Mouse (Mus musculus): ENCODE measurements around the gene Ccdc57.

- TF ChIP-seq CTCF (IDR thresholded peaks at IDR 0.05; ENCODE audit: borderline replicate concordance, control insufficient read depth, extremely low read depth, insufficient read depth, low read length, poor library complexity) (no peak), POLR2A (IDR thresholded peaks at IDR 0.05; ENCODE audit: control insufficient read depth, extremely low read depth, insufficient read depth, low read length, poor library complexity) (no peak)
These were observed 47.9 kb upstream of the Ccdc57 start for GRCm38 (mm10) chr11:120980427-120981035.

Measured in thymus, adult 2 months (tissue).